Mouse (Mus musculus) midbrain, embryonic 10.5 days (tissue): ENCODE measurements around the gene Mtch1. TPM values are rescaled to one million over a fixed set of nuclear protein-coding genes. Genes with fewer than 3 reads are reported as not detected.
A peak's percentile ranks its signal among the peaks of the same experiment; 100 is the strongest.

ENCODE experiments used
- DNase-seq: peaks from one replicate; pipeline ENCODE4 v3.0.0-alpha.2; 2017; ENCODE audit warnings: low spot score
- H3K27ac ChIP-seq: fragments of 300-500 bp; sonication (generic); replicated peaks from 2 replicates; pipeline ENCODE4 v1.5.1; 2016; ENCODE audit warnings: mild to moderate bottlenecking
- H3K27me3 ChIP-seq: fragments of 300-500 bp; sonication (generic); 2 replicates; pipeline ENCODE4 v1.6.1; 2016; ENCODE audit warnings: low read depth, mild to moderate bottlenecking; ENCODE audit not compliant: poor library complexity, severe bottlenecking
- H3K36me3 ChIP-seq: fragments of 300-500 bp; sonication (generic); 2 replicates; pipeline ENCODE4 v1.6.1; 2016; ENCODE audit warnings: mild to moderate bottlenecking, moderate library complexity
- H3K4me1 ChIP-seq: fragments of 300-500 bp; sonication (generic); 2 replicates; pipeline ENCODE4 v1.6.1; 2016
- H3K4me3 ChIP-seq: fragments of 300-500 bp; sonication (generic); 2 replicates; pipeline ENCODE4 v1.5.1; 2016; ENCODE audit warnings: mild to moderate bottlenecking, moderate library complexity
- H3K9me3 ChIP-seq: fragments of 300-500 bp; sonication (generic); replicated peaks from 2 replicates; pipeline ENCODE4 v1.6.1; 2016; ENCODE audit warnings: mild to moderate bottlenecking
- WGBS: fragments of 180-500 bp; shearing (Covaris S2); methylation state at CpG from one replicate; pipeline ENCODE4 v1.1.7; 2016; 5-methylcytosine and 5-hydroxymethylcytosine counted together
- polyA plus RNA-seq: library from polyadenylated mRNA; unstranded; fragments of >200 nt; fragmentation: Nextera tagmentation; extraction: Ambion mirVana; gene quantifications from 2 replicates; pipeline ENCODE4 v1.2.1, GENCODE M21; 2016

Gene Mtch1
- polyA plus RNA-seq, 1 experiment from 2014 or later, result 277 TPM

GRCm38 (mm10) chr17:29382417-29382816, 34.7 kb upstream of the Mtch1 start:
- H3K4me1 ChIP-seq, result peaks cover 8% of the 10 kb centered on the region; the same call in 1 of the 2 replicates
- H3K36me3 ChIP-seq, result no peaks in the 10 kb centered on the region
- WGBS, result 73% methylated on average over 11 of the region's 11 CpGs
- H3K4me3 ChIP-seq, result no peak overlapping the region
- no peaks in the 10 kb centered on the region for H3K9me3 ChIP-seq
- DNase-seq, result no peak
- no peaks in the 10 kb centered on the region for H3K27me3 ChIP-seq
- no peak overlapping the region for H3K27ac ChIP-seq

GRCm38 (mm10) chr17:29381472-29381871, 33.7 kb upstream of the Mtch1 start:
- no peak overlapping the region for H3K27ac ChIP-seq
- peaks cover 8% of the 10 kb centered on the region; the same call in 1 of the 2 replicates for H3K4me1 ChIP-seq
- no peak overlapping the region for H3K4me3 ChIP-seq
- peak; percentile 71 for DNase-seq
- H3K27me3 ChIP-seq, result no peaks in the 10 kb centered on the region
- 29% methylated on average over 7 of the region's 7 CpGs for WGBS
- H3K36me3 ChIP-seq, result no peaks in the 10 kb centered on the region
- no peaks in the 10 kb centered on the region for H3K9me3 ChIP-seq

- Histone ChIP-seq H3K27ac (no peak overlapping the region), H3K4me3 (no peak overlapping the region), H3K4me1 (0 out of 2 replicates have a peak, but pooled peaks cover 4% of the 10 kb centered on the region), H3K27me3 (no peaks in the 10 kb centered on the region), H3K9me3 (no peaks in the 10 kb centered on the region), H3K36me3 (no peaks in the 10 kb centered on the region)
- no peak for DNase-seq
- WGBS, result 82% methylated on average over 4 of the region's 4 CpGs
Measured at GRCm38 (mm10) chr17:29380241-29380640, 32.5 kb upstream of the Mtch1 start.

GRCm38 (mm10) chr17:29378056-29378455, 30.3 kb upstream of the Mtch1 start:
- Histone ChIP-seq H3K27me3 (no peaks in the 10 kb centered on the region), H3K9me3 (no peaks in the 10 kb centered on the region)

DNA sequence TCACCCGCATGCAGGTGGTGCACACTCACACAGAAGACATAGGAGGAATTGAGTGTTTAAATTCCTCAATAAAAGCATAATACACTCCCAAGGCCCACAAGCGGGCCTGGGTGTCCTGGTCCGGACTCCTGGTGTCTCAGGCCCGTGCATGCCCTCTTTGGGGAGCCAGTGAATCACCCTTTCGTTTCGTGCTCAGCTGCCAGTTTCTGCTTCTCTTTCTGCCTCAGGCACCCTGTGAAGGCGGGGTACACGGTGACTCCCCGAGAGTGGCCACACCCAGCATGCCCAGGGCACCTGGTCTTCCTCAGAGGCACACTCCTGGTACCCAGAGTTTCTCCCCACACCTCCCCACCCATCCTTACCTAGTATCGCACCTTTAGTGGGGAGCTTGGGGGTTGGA, 28.1 kb upstream of the Mtch1 start:
- Histone ChIP-seq H3K36me3 (no peaks in the 10 kb centered on the region), H3K4me3 (no peak overlapping the region), H3K27ac (no peak overlapping the region), H3K27me3 (no peaks in the 10 kb centered on the region), H3K9me3 (no peaks in the 10 kb centered on the region), H3K4me1 (peaks cover 2% of the 10 kb centered on the region; the same call in 1 of the 2 replicates)
- no peak for DNase-seq
- 80% methylated on average over 10 of the region's 10 CpGs for WGBS

More at GRCm38 (mm10) chr17:29378056-29378455, 30.3 kb upstream of the Mtch1 start:
- WGBS, result 75% methylated on average over 8 of the region's 8 CpGs
- Histone ChIP-seq H3K4me1 (no peaks in the 10 kb centered on the region), H3K36me3 (no peaks in the 10 kb centered on the region), H3K4me3 (no peak overlapping the region), H3K27ac (no peak overlapping the region)
- no peak for DNase-seq

DNA sequence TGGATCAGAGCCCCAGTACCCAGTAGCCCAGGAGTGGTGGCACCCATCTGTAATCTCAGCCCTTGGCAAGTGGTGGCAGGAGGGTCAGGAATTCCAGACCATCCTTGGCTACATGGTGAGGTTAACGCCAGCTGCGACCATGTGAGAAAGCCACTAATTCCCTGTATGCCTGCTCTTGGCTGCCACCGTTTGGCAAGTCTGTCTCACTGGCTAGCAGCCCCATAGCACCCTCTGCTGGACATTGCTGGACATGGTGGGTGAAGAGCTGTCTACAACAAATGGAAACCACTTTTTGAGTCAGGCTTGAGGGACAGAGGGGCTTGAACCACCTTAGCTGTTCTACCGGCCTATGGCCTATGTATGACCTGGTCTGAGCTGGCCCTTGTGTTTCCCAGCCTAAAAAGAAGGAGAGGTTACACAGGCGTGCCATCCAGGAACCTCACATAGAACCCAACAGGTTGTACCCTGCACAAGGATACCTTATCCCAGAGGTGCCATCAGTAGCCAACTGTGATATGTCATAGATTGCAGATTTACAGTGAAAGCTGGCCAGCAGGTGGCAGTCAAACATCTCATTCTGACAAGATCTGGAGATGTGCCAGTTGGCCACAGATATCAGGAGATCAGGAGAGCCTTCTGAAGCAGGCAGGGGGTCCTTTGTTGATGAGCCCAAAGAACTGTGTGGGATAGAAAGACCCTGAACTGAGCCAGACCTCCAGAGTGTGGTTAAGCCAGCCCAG, 23.4 kb upstream of the Mtch1 start:
- no peaks in the 10 kb centered on the region for H3K36me3 ChIP-seq
- 6% methylated on average over 5 of the region's 5 CpGs for WGBS
- peaks cover 15% of the 10 kb centered on the region for H3K4me1 ChIP-seq
- peak overlapping the region; percentile 2; the same call in 1 of the 2 replicates for H3K4me3 ChIP-seq
- peak overlapping the region; percentile 63 for H3K27ac ChIP-seq
- peak; percentile 92 for DNase-seq
- no peaks in the 10 kb centered on the region for H3K9me3 ChIP-seq
- H3K27me3 ChIP-seq, result peaks cover 20% of the 10 kb centered on the region; the same call in 1 of the 2 replicates

GRCm38 (mm10) chr17:29368726-29369125, 21.0 kb upstream of the Mtch1 start:
- no peak overlapping the region; the same call in 1 of the 2 replicates for H3K4me3 ChIP-seq
- 24% methylated on average over 7 of the region's 7 CpGs for WGBS
- DNase-seq, result no peak
- H3K4me1 ChIP-seq, result peaks cover 15% of the 10 kb centered on the region
- H3K9me3 ChIP-seq, result no peaks in the 10 kb centered on the region
- H3K36me3 ChIP-seq, result no peaks in the 10 kb centered on the region
- H3K27ac ChIP-seq, result no peak overlapping the region
- peaks cover 20% of the 10 kb centered on the region; the same call in 1 of the 2 replicates for H3K27me3 ChIP-seq

GRCm38 (mm10) chr17:29365105-29365621, 17.4 kb upstream of the Mtch1 start:
- 90% methylated on average over 13 of the region's 13 CpGs for WGBS
- no peak overlapping the region for H3K27ac ChIP-seq
- no peaks in the 10 kb centered on the region for H3K9me3 ChIP-seq
- peaks cover 20% of the 10 kb centered on the region; the same call in 1 of the 2 replicates for H3K27me3 ChIP-seq
- no peak overlapping the region for H3K4me3 ChIP-seq
- no peak for DNase-seq
- no peaks in the 10 kb centered on the region for H3K36me3 ChIP-seq
- H3K4me1 ChIP-seq, result peaks cover 26% of the 10 kb centered on the region

DNA sequence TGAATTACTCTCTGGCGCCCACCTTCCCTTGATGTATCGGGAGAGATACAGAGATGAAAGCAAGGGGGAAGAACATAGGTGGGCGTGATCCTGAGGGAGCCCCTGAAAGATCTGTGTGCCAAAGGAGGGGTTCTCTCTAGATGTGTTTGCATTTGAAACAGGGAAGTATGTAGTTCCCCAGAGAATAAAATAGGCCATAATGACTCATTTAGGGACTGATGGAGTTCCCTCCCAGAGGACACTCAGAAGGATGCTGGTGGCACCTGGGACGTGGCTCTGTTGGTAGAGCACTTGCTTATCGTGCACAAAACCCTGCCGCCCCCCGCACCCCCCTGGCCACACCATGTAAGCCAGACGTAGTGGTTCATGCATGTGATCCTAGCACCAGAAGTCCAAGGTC, 15.4 kb upstream of the Mtch1 start:
- H3K4me3 ChIP-seq, result no peak overlapping the region
- WGBS, result 93% methylated on average over 8 of the region's 8 CpGs
- H3K9me3 ChIP-seq, result no peaks in the 10 kb centered on the region
- 0 out of 2 replicates have a peak, but pooled peaks cover 6% of the 10 kb centered on the region for H3K27me3 ChIP-seq
- no peak for DNase-seq
- no peaks in the 10 kb centered on the region for H3K36me3 ChIP-seq
- peaks cover 25% of the 10 kb centered on the region for H3K4me1 ChIP-seq
- no peak overlapping the region for H3K27ac ChIP-seq

DNA sequence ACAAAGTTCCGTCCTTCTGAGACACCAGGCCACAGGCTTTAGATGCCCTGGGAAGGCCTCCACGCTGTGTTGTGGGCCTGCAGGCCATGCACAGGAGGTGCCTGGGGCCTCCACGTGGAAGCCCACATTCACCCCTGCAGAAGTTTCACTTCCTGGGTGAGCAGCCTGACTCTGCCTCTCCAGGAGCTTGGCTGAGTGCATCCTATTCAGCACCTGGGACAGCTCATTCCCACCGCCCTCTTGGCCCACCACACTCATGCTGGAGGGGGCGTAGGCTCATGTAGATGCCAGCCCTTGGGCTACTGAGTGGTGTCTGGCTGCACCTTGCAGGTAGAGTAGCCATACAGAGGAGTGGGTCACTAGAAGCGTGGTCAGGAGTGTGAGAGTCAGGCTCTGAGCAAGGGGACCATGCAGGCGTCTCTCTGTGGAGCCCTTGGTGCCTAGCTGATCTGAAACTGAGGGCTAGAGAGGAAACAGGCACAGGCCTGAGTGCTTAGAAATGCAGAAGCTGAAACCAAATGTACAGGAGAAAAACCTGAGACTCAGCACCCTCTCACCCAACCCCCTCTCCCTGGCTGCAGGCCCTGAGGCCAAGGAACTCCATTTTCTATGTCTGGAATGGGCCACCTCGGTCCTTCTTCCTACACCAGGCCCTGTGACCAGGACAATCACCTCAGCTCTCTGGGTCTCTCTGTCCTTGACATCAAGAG, 14.4 kb upstream of the Mtch1 start:
- Histone ChIP-seq H3K9me3 (no peaks in the 10 kb centered on the region), H3K27me3 (no peaks in the 10 kb centered on the region), H3K4me3 (no peak overlapping the region), H3K36me3 (no peaks in the 10 kb centered on the region), H3K27ac (no peak overlapping the region; the same call in 1 of the 2 replicates), H3K4me1 (peaks cover 31% of the 10 kb centered on the region)
- WGBS, result 61% methylated on average over 8 of the region's 8 CpGs
- no peak for DNase-seq

DNA sequence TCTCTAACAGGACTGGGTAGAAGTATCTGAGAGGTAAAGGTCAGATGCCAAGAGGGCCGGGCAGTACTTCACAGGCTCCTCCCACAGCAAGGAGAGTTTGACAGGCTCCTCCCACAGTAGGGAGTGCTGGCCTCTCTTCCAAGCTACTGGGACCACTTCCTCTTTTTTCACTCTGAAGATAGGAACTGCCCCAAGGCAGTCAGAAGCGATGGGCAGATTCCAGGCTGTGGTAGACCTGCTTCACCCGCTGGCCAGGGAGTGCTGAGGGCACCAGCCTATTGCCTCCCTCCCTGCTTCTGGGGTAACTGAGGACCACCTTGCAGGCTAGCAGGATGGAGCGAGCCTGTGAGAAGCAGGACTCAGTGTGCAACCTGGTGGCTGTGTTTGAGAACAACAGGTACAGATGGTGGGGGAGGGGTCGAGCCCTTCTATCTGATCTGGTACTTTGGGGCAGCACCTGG, 13.1 kb upstream of the Mtch1 start, which contains the start of gene Fgd2:
TSS of gene Fgd2 (plus strand) at position 154 of the 461 bp plus-strand sequence.
- H3K27me3 ChIP-seq, result no peaks in the 10 kb centered on the region
- DNase-seq, result no peak
- H3K4me1 ChIP-seq, result peaks cover 45% of the 10 kb centered on the region
- WGBS, result 28% methylated on average over 5 of the region's 5 CpGs
- no peak within 1 kb of the TSS for H3K4me3 ChIP-seq
- peak within 1 kb of the TSS; percentile 65; the same call in 1 of the 2 replicates for H3K27ac ChIP-seq
- H3K9me3 ChIP-seq, result no peaks in the 10 kb centered on the region
- H3K36me3 ChIP-seq, result no peaks in the 10 kb centered on the region

GRCm38 (mm10) chr17:29358928-29359327, 11.2 kb upstream of the Mtch1 start:
- DNase-seq, result no peak
- H3K4me3 ChIP-seq, result no peak overlapping the region
- no peaks in the 10 kb centered on the region for H3K9me3 ChIP-seq
- WGBS, result 40% methylated on average over 3 of the region's 3 CpGs
- H3K4me1 ChIP-seq, result peaks cover 58% of the 10 kb centered on the region
- H3K27me3 ChIP-seq, result no peaks in the 10 kb centered on the region
- peak overlapping the region; percentile 61 for H3K27ac ChIP-seq
- no peaks in the 10 kb centered on the region for H3K36me3 ChIP-seq
